In the genomic region with DNA sequence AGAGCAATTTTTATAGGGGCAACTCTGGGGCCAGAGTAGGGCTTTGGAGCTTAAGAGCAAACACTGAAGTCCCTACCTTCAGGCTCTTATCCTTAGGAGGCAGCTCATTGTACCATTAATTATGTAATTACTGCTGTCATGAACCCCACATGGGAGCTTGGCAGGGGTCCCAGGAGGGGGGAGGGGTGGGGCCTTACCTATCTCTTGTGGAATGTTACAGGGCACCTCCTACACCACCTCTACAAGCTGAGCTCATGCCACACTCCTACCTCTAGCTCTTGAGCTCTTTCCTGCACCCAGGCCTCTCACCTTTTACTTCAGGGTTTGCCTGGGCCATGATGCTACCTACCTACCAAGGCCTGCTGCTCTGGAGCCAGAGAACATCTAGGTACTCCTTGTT, we compare ENCODE assay signal across 8 mouse cellular contexts. TPM values are rescaled to one million over a fixed set of nuclear protein-coding genes. Genes with fewer than 3 reads are reported as not detected.
A peak's percentile ranks its signal among the peaks of the same experiment; 100 is the strongest.
DNase-seq lines count a peak whose midpoint lies in the region; ATAC-seq lines count a peak whose summit lies in the region.

No protein-coding gene starts in this region.

- no peak overlapping the region for H3K27ac ChIP-seq in limb, embryonic 13.5 days

- no peak overlapping the region for H3K9ac ChIP-seq in limb, embryonic 13.5 days

- peak; percentile 43 for DNase-seq in ovary, adult 18-20 months (ENCODE audit: low spot score)
- DNase-seq in ovary, postnatal 10 days (ENCODE audit: low spot score): no peak
- DNase-seq in heart, postnatal 4 days: peak; percentile 62
- peak; percentile 79 for DNase-seq in testis, postnatal 10 days (ENCODE audit: low spot score)
- DNase-seq in spleen, postnatal 14 days (ENCODE audit: low spot score in 2 of 2): no peak
- no peak for DNase-seq in right cerebral cortex, adult 18-20 months
- no peak for DNase-seq in left cerebral cortex, postnatal 14 days (ENCODE audit: low spot score in 2 of 2)

- intact Hi-C loops in left cerebral cortex, postnatal 14 days (cut with DNase I): loop anchor here (5.0 kb wide), 1 partner anchor 36 kb away; no protein-coding TSS in a partner anchor

- no peaks in the 10 kb centered on the region for H3K27me3 ChIP-seq in limb, embryonic 13.5 days

- no peak overlapping the region for H3K4me3 ChIP-seq in limb, embryonic 13.5 days

- H3K36me3 ChIP-seq in limb, embryonic 13.5 days: peaks cover 5% of the 10 kb centered on the region

- ATAC-seq in limb, embryonic 13.5 days (ENCODE audit: low FRiP score, low read depth): no peak

- H3K4me1 ChIP-seq in limb, embryonic 13.5 days: peaks cover 97% of the 10 kb centered on the region

- H3K4me2 ChIP-seq in limb, embryonic 13.5 days (replicated peaks): peak overlapping the region; percentile 100; the same call in 1 of the 2 replicates

- no peaks in the 10 kb centered on the region for H3K9me3 ChIP-seq in limb, embryonic 13.5 days

RNA-seq across cellular contexts. Expression of gene Srebf1, which starts 43.9 kb away (rescaled TPM):
- total RNA-seq in heart, postnatal 4 days (2021): 10 to 100 TPM; 35.8 to 50.8 TPM
- polyA plus RNA-seq in limb, embryonic 13.5 days (2015; fragmentation: Nextera tagmentation; extraction: Ambion mirVana): 64.5 and 65.7 TPM in 2 replicates
- 10 to 100 TPM; 35.5 to 36.1 TPM for total RNA-seq in left cerebral cortex, postnatal 14 days (2021)

Comparison
In these comparisons a context has a peak if more than half of its experiments do, and no peak if none do; other contexts are left out.
1. DNase-seq: peak in ovary, adult 18-20 months (single experiment), heart, postnatal 4 days (single experiment) and testis, postnatal 10 days (single experiment); none in ovary, postnatal 10 days (single experiment), spleen, postnatal 14 days (0 of 2), right cerebral cortex, adult 18-20 months (single experiment) and left cerebral cortex, postnatal 14 days (0 of 2).